Mouse (Mus musculus): ENCODE data around the gene Sptlc2. TPM values are rescaled to one million over a fixed set of nuclear protein-coding genes. Genes with fewer than 3 reads are reported as not detected.

The Sptlc2 gene
- polyA plus RNA-seq, 2 experiments from 2014 or later: 66.1 to 85.8 TPM

GRCm38 (mm10) chr12:87394316-87394715 is 6.2 kb upstream of the Sptlc2 start:
- no peak for ATAC-seq

- ATAC-seq: no peak
These were observed 5.4 kb upstream of the Sptlc2 start for GRCm38 (mm10) chr12:87393447-87394145.

- ATAC-seq: no peak
These were observed 3.2 kb upstream of the Sptlc2 start for GRCm38 (mm10) chr12:87391355-87391754.

- ATAC-seq: no peak
These were observed 1.1 kb upstream of the Sptlc2 start for GRCm38 (mm10) chr12:87389231-87389630.

GRCm38 (mm10) chr12:87387171-87388121 is 709 bp downstream of the Sptlc2 start:
- no peak for ATAC-seq

- ATAC-seq: no peak
These were observed 3.1 kb downstream of the Sptlc2 start for GRCm38 (mm10) chr12:87385051-87385450.

- ATAC-seq: no peak
These were observed 6.8 kb downstream of the Sptlc2 start for GRCm38 (mm10) chr12:87381380-87381682.

GRCm38 (mm10) chr12:87380586-87381379 is 7.4 kb downstream of the Sptlc2 start:
- no peak for ATAC-seq

GRCm38 (mm10) chr12:87379496-87379895 is 8.7 kb downstream of the Sptlc2 start:
- ATAC-seq: no peak

GRCm38 (mm10) chr12:87374159-87374558 is 14.0 kb downstream of the Sptlc2 start:
- no peak for ATAC-seq

- no peak for ATAC-seq
These were observed 18.8 kb downstream of the Sptlc2 start for GRCm38 (mm10) chr12:87369319-87369718.

- ATAC-seq: no peak
These were observed 20.1 kb downstream of the Sptlc2 start for GRCm38 (mm10) chr12:87368092-87368491.

GRCm38 (mm10) chr12:87365676-87366075 is 22.5 kb downstream of the Sptlc2 start:
- ATAC-seq: no peak

- no peak for ATAC-seq
These were observed 26.0 kb downstream of the Sptlc2 start for GRCm38 (mm10) chr12:87362111-87362510.

- no peak for ATAC-seq
These were observed 40.1 kb downstream of the Sptlc2 start for GRCm38 (mm10) chr12:87348029-87348428.

- ATAC-seq: no peak
These were observed 40.6 kb downstream of the Sptlc2 start for GRCm38 (mm10) chr12:87347511-87347910.

- no peak for ATAC-seq
These were observed 45.0 kb downstream of the Sptlc2 start for GRCm38 (mm10) chr12:87343084-87343605.

GRCm38 (mm10) chr12:87338082-87338481 is 50.1 kb downstream of the Sptlc2 start:
- ATAC-seq: no peak

- ATAC-seq: no peak
These were observed 53.3 kb downstream of the Sptlc2 start for GRCm38 (mm10) chr12:87334886-87335285.

- no peak for ATAC-seq
These were observed 54.4 kb downstream of the Sptlc2 start for GRCm38 (mm10) chr12:87333794-87334193.

GRCm38 (mm10) chr12:87332511-87332910 is 55.6 kb downstream of the Sptlc2 start:
- ATAC-seq: no peak

- ATAC-seq: no peak
These were observed 56.2 kb downstream of the Sptlc2 start for GRCm38 (mm10) chr12:87331908-87332307.

- no peak for ATAC-seq
These were observed 57.1 kb downstream of the Sptlc2 start for GRCm38 (mm10) chr12:87331053-87331456.
